Comparison of ENCODE assay signal across 20 mouse cellular contexts in the genomic region with DNA sequence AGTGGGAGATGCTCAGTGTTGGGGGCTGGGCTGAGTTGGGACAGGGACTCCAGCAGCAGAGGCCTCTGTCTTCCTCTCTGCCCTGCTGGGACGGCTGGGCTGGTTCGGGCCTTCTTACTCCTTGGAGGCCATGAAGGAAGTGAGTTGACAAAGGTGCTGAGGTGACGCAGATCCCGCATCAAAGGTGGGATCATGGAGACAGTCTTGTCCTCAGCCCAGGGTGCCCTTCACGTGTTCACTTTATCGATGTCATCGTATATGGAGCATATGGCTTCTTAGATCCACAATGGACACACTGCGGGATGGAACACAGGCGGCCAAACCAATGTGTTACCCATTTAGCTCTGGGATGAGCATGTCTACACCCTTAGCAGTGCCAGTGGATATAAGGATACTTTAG.
"Had no signal": no experiment of that assay in that cellular context is flagged by ENCODE, and none has a peak within 500 bp of the region (broad histone marks: within the 10 kb centered on the region; RNA-seq: fewer than 3 reads in every experiment).

No protein-coding gene starts in this region.

- ATAC-seq: lung, postnatal 0 days; midbrain, embryonic 13.5 days; midbrain, embryonic 15.5 days had no signal

- H3K4me2 ChIP-seq: lung, embryonic 15.5 days; midbrain, embryonic 11.5 days; midbrain, embryonic 13.5 days; midbrain, embryonic 15.5 days; neural tube, embryonic 13.5 days; neural tube, embryonic 15.5 days had no signal

- H3K4me3 ChIP-seq: lung, embryonic 15.5 days; megakaryocyte, embryonic 14.5 days; midbrain, embryonic 13.5 days; midbrain, embryonic 15.5 days; neural tube, embryonic 13.5 days; neural tube, embryonic 15.5 days had no signal

- DNase-seq: lung, adult 2 months; lung, postnatal 14 days; lung, postnatal 36 days; retina, postnatal 1 day; right cerebral cortex, adult 18-20 months; right cerebral cortex, postnatal 25 days; right cerebral cortex, postnatal 4 days; spleen, adult 18-20 months; thymus, adult 2 months; thymus, postnatal 14 days; thymus, postnatal 36 days had no signal

- H3K9me3 ChIP-seq: lung, embryonic 15.5 days; megakaryocyte, embryonic 14.5 days; midbrain, embryonic 13.5 days; midbrain, embryonic 15.5 days; neural tube, embryonic 13.5 days; neural tube, embryonic 15.5 days had no signal

- H3K4me1 ChIP-seq: lung, embryonic 15.5 days; midbrain, embryonic 13.5 days; midbrain, embryonic 15.5 days; neural tube, embryonic 13.5 days; neural tube, embryonic 15.5 days had no signal

- H3K27ac ChIP-seq: lung, embryonic 15.5 days; macrophage; midbrain, embryonic 13.5 days; midbrain, embryonic 15.5 days; neural tube, embryonic 13.5 days; neural tube, embryonic 15.5 days had no signal

- H3K27me3 ChIP-seq: lung, embryonic 15.5 days; midbrain, embryonic 13.5 days; midbrain, embryonic 15.5 days; neural tube, embryonic 13.5 days; neural tube, embryonic 15.5 days had no signal

- H3K9ac ChIP-seq: lung, embryonic 15.5 days; midbrain, embryonic 13.5 days; midbrain, embryonic 15.5 days; neural tube, embryonic 13.5 days; neural tube, embryonic 15.5 days had no signal
